Mouse (Mus musculus) adrenal gland, adult (tissue): ENCODE measurements around the gene Sptbn2.

ENCODE experiments used
- DNase-seq, 2 experiments: peaks; one replicate each; pipeline ENCODE4 v3.0.0; 2022 to 2023; ENCODE audit warnings: low spot score in 1 of 2; ENCODE audit not compliant: inconsistent age in 2 of 2

Sptbn2 gene

GRCm38 (mm10) chr19:4767507-4768148 lies 56.7 kb downstream of the Sptbn2 start:
- no peak for DNase-seq

DNA sequence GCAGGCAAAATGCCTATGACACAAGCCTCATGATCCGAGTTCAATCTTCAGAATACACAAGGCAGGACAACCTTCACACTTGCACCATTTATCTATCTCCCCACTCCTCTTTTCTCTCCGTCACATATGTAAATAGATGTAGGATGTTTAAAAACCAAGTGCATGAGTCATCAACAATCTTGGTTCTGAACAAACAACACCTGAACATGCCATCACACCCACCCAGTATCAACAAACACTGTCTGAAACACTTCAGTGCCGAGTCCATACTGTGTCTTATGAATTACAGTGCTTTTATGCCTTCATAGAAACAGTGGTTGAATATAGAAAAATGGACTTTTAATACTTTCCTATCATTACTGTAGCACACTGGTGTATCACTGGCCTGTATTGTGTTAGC lies 61.8 kb downstream of the Sptbn2 start:
- no peak for DNase-seq

DNA sequence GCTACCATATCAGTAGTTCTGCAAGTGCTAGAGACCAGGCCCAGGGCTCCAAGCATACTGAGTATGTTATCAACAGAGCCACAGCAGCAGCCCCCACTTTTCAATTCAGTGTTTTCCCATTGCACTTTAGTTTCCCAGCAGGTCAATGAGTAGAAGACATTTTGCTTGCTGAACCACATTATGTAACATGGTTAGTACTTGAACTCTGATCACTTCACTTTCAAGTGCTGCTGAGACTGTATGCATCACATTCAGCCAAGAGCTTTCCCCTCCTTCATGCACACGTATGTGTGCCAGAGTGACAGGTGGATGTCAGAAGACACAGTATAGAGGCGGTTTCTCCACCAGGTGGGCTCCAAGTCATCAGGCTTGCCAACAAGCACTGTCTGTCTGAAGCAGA lies 71.9 kb downstream of the Sptbn2 start:
- DNase-seq = no peak

DNA sequence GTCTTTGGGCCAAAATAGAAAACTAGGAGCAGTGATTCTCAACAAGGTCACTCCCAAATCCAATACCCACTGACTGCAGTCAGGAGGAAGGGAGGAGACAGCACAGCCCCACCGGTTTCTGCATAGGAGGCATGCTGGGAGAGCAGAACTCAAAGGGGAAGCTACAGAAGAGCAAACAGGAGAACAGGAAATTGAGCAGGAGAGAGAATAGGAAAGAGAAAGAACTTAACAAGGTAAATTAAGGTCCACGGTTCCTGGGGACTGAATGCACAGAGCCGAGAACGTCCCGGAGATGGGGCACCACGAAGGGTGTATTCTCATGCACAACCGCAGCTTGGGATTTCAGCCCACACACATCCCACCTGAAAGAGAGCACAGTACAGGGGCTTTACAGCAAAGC lies 74.2 kb downstream of the Sptbn2 start:
- DNase-seq = no peak

DNA sequence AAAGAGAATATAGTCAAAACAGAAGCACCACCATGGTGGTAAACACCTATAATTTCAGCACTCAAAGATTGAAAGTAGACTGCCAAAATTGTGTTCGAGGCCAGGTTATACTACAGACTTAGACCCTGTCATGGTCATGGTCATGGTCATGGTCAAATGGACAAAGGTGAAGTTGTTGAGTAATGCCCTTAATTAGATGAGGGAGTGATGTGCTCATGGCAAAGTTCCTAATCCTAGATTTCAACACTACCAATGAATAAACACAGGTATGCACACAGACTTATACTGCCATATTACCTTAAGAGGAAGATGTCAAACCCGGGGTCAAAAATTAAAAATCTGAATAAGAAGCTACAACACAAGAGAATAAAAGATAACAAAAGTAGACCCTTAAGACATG lies 75.3 kb downstream of the Sptbn2 start:
- no peak for DNase-seq

DNA sequence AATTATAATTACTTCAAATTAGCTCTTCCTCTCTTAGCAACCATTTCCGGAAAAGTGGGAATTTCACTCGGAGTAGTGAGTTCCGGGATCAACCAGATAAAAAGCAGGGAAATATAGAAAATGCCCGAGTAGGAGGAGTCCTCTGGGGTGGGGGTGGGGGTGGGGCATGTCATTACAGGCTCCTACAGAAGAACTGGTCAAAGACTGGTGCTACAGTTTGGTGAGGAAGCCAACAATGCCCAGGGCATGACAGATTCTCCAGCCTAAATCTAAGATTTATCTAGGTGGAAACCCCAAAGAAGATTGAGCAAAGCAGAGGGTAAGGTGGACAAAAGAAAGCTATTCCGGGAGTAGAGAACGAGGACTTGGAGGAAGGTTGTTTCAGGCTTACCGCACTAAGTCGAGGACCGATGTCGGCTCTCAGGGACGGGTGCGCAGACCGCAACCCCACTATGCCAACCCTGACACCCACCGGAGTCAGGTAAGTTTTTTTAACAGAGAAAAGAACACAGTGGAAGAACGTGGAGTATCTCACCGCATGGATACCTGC lies 82.4 kb downstream of the Sptbn2 start:
- no peak for DNase-seq

DNA sequence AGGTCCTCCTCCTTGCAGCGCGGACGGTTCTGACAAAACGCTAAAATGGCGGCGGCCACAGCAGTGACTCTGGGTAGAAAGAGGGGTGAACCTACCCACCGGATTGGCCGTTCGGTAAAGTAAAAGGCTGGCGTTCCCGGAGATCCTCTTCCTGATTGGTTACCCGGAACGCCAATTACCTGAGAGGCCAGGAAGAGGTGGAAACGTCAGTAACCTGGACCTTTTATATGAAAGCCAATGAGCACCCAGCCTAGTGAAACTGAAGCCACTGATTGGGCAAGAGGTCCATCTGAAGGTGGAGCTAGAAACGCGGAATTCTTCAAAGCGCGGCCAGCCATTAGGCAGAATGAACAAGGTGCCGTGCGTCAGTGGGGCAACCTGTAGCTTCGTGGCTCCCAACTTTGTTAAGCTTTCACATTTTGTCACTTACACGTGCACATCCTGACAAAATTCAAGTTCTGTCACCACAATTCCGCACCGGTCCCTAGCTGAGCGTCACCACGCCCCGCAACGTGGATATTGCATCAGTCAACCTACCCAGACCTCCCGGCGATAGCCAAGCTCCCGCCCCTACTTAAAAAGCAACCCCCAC lies 83.0 kb downstream of the Sptbn2 start, which contains the start of gene Rbm4:
Gene Rbm4, minus strand, starts transcription at position 71 of the 592 bp plus-strand sequence.
- DNase-seq = peak; percentile 98 to 99

DNA sequence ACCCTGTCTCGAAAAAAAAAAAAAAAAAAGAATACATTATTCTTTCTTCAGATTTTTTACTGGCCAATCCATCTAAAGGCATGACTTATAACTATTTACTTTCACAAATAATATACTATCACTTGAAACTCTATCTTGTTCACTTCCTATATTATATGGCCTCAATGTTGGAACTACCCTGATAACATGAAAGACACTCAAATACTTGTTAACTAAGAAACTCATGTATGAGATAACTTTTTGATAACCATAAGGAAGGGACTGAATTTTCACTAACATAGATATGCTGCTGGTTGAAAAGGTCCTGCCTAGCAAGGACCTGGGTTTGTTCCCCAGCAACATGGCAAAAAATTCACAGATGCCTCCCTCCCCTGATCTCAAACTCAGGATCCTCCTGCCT lies 85.0 kb downstream of the Sptbn2 start:
- no peak for DNase-seq

- DNase-seq = no peak
These were observed 86.9 kb downstream of the Sptbn2 start for GRCm38 (mm10) chr19:4797846-4798245.

- no peak for DNase-seq
These were observed 88.1 kb downstream of the Sptbn2 start for GRCm38 (mm10) chr19:4799083-4799482.
